In genomic region chr11:20883907-20884306, GRCm38 (mm10) we compare ENCODE assay signal across 24 mouse cellular contexts. TPM values are rescaled to one million over a fixed set of nuclear protein-coding genes. Genes with fewer than 3 reads are reported as not detected.
DNase-seq lines count a peak whose midpoint lies in the region; ATAC-seq lines count a peak whose summit lies in the region.
"Had no signal": no experiment of that assay in that cellular context is flagged by ENCODE, and none has a peak within 500 bp of the region (broad histone marks: within the 10 kb centered on the region; RNA-seq: fewer than 3 reads in every experiment).

No protein-coding gene starts in this region.

- H3K27ac ChIP-seq in kidney, embryonic 14.5 days (ENCODE audit: low read depth, low read length) = no peak overlapping the region
- H3K27ac ChIP-seq in kidney, embryonic 16.5 days (ENCODE audit: low read length) = no peak overlapping the region
- H3K27ac ChIP-seq in kidney, embryonic 15.5 days = no peak overlapping the region
- no peak overlapping the region for H3K27ac ChIP-seq in intestine, embryonic 16.5 days (ENCODE audit: low read length)
- H3K27ac ChIP-seq: embryonic facial prominence, embryonic 13.5 days; embryonic facial prominence, embryonic 15.5 days; forebrain, embryonic 10.5 days; forebrain, embryonic 12.5 days had no signal

- ATAC-seq in kidney, embryonic 14.5 days (ENCODE audit: low FRiP score, low TSS enrichment) = no peak
- no peak for ATAC-seq in kidney, embryonic 16.5 days (ENCODE audit: low FRiP score, low TSS enrichment)
- ATAC-seq in kidney, embryonic 15.5 days (replicated peaks; ENCODE audit: low FRiP score) = 0 out of 2 replicates have a peak, but pooled peaks have one; percentile 25
- ATAC-seq in intestine, embryonic 16.5 days = peak; percentile 59
- ATAC-seq: forebrain, embryonic 14.5 days had no signal

- WGBS in kidney, embryonic 14.5 days = 76% methylated on average over 2 of the region's 2 CpGs
- WGBS in kidney, embryonic 16.5 days = 83% methylated on average over 2 of the region's 2 CpGs
- WGBS in kidney, embryonic 15.5 days = 74% methylated on average over 2 of the region's 2 CpGs
- WGBS in intestine, embryonic 16.5 days = 61% methylated on average over 2 of the region's 2 CpGs

- no peaks in the 10 kb centered on the region for H3K27me3 ChIP-seq in kidney, embryonic 14.5 days (ENCODE audit: control insufficient read depth, insufficient read depth, low read length)
- H3K27me3 ChIP-seq in kidney, embryonic 16.5 days (ENCODE audit: insufficient read depth, low read length) = no peaks in the 10 kb centered on the region
- H3K27me3 ChIP-seq in kidney, embryonic 15.5 days = no peaks in the 10 kb centered on the region
- H3K27me3 ChIP-seq in intestine, embryonic 16.5 days (replicated peaks; ENCODE audit: control insufficient read depth, insufficient read depth, low read length) = no peaks in the 10 kb centered on the region
- H3K27me3 ChIP-seq: embryonic facial prominence, embryonic 13.5 days; forebrain, embryonic 12.5 days had no signal

- peak; percentile 20 for DNase-seq in kidney, adult 11 months
- peak; percentile 26 to 29 for DNase-seq in kidney, adult 8-10 months
- no peak for DNase-seq in kidney, postnatal 4 days
- no peak for DNase-seq in right cerebral cortex, postnatal 14 days
- DNase-seq: adrenal gland, adult 2 months; adrenal gland, postnatal 10 days; adrenal gland, postnatal 25 days; cerebellum, adult 11 months; cerebellum, adult 18-20 months; cerebellum, adult 8-10 months; cerebellum, adult 9-11 months; cerebellum, postnatal 14 days; cerebellum, postnatal 36 days; embryo, embryonic 11 days had no signal

- no peak overlapping the region for H3K9ac ChIP-seq in kidney, embryonic 14.5 days (ENCODE audit: low read depth, low read length)
- no peak overlapping the region for H3K9ac ChIP-seq in kidney, embryonic 16.5 days (replicated peaks; ENCODE audit: low read length)
- H3K9ac ChIP-seq in kidney, embryonic 15.5 days = no peak overlapping the region
- H3K9ac ChIP-seq in intestine, embryonic 16.5 days (ENCODE audit: low read depth, low read length) = no peak overlapping the region
- H3K9ac ChIP-seq: embryonic facial prominence, embryonic 13.5 days; embryonic facial prominence, embryonic 15.5 days; forebrain, embryonic 12.5 days had no signal

- no peaks in the 10 kb centered on the region for H3K9me3 ChIP-seq in kidney, embryonic 14.5 days (ENCODE audit: control insufficient read depth, low read length)
- H3K9me3 ChIP-seq in kidney, embryonic 16.5 days (ENCODE audit: low read length) = peaks cover 4% of the 10 kb centered on the region; the same call in 1 of the 2 replicates
- H3K9me3 ChIP-seq in kidney, embryonic 15.5 days (replicated peaks) = no peaks in the 10 kb centered on the region
- no peaks in the 10 kb centered on the region for H3K9me3 ChIP-seq in intestine, embryonic 16.5 days (ENCODE audit: control insufficient read depth, low read length)
- H3K9me3 ChIP-seq: embryonic facial prominence, embryonic 13.5 days; embryonic facial prominence, embryonic 15.5 days; forebrain, embryonic 10.5 days; forebrain, embryonic 12.5 days had no signal

- no peaks in the 10 kb centered on the region for H3K36me3 ChIP-seq in kidney, embryonic 14.5 days (ENCODE audit: control insufficient read depth, insufficient read depth, low read length)
- H3K36me3 ChIP-seq in kidney, embryonic 16.5 days (ENCODE audit: insufficient read depth, low read length) = no peaks in the 10 kb centered on the region
- no peaks in the 10 kb centered on the region for H3K36me3 ChIP-seq in kidney, embryonic 15.5 days
- H3K36me3 ChIP-seq in intestine, embryonic 16.5 days (ENCODE audit: control insufficient read depth, insufficient read depth, low read length) = no peaks in the 10 kb centered on the region
- H3K36me3 ChIP-seq: embryonic facial prominence, embryonic 13.5 days; embryonic facial prominence, embryonic 15.5 days; forebrain, embryonic 10.5 days; forebrain, embryonic 12.5 days had no signal

- H3K4me3 ChIP-seq in kidney, embryonic 14.5 days (ENCODE audit: low read length) = no peak overlapping the region
- no peak overlapping the region for H3K4me3 ChIP-seq in kidney, embryonic 16.5 days (ENCODE audit: low read length)
- H3K4me3 ChIP-seq in kidney, embryonic 15.5 days (replicated peaks) = no peak overlapping the region
- no peak overlapping the region for H3K4me3 ChIP-seq in intestine, embryonic 16.5 days (ENCODE audit: low read length)
- H3K4me3 ChIP-seq: embryonic facial prominence, embryonic 13.5 days; embryonic facial prominence, embryonic 15.5 days; erythroblast, embryonic 14.5 days; forebrain, embryonic 10.5 days; forebrain, embryonic 12.5 days had no signal

- no peak overlapping the region for H3K4me2 ChIP-seq in kidney, embryonic 14.5 days (replicated peaks; ENCODE audit: low read depth, low read length)
- no peak overlapping the region for H3K4me2 ChIP-seq in kidney, embryonic 16.5 days (replicated peaks; ENCODE audit: low read depth, low read length)
- H3K4me2 ChIP-seq in kidney, embryonic 15.5 days = no peak overlapping the region
- no peak overlapping the region for H3K4me2 ChIP-seq in intestine, embryonic 16.5 days (ENCODE audit: low read depth, low read length)
- H3K4me2 ChIP-seq: embryonic facial prominence, embryonic 13.5 days; embryonic facial prominence, embryonic 15.5 days; forebrain, embryonic 12.5 days had no signal

- H3K4me1 ChIP-seq in kidney, embryonic 14.5 days (ENCODE audit: control insufficient read depth, insufficient read depth, low read length) = no peaks in the 10 kb centered on the region
- H3K4me1 ChIP-seq in kidney, embryonic 16.5 days (ENCODE audit: insufficient read depth, low read length) = no peaks in the 10 kb centered on the region
- peaks cover under 1% of the 10 kb centered on the region; the same call in 1 of the 2 replicates for H3K4me1 ChIP-seq in kidney, embryonic 15.5 days
- no peaks in the 10 kb centered on the region for H3K4me1 ChIP-seq in intestine, embryonic 16.5 days (ENCODE audit: control insufficient read depth, insufficient read depth, low read length)

RNA-seq across cellular contexts. Expression of gene Lgalsl, which starts 53.1 kb away (rescaled TPM):
- polyA plus RNA-seq in kidney, embryonic 14.5 days (2014; fragmentation: Nextera tagmentation; extraction: Ambion mirVana) = 21.1 and 30.6 TPM in 2 replicates
- 29.1 and 33.3 TPM in 2 replicates for polyA plus RNA-seq in kidney, embryonic 16.5 days (2015; fragmentation: Nextera tagmentation; extraction: Ambion mirVana)
- polyA plus RNA-seq in kidney, embryonic 15.5 days (2015; fragmentation: Nextera tagmentation; extraction: Ambion mirVana) = 35.5 and 36.2 TPM in 2 replicates
- polyA plus RNA-seq in intestine, embryonic 16.5 days (2015; fragmentation: Nextera tagmentation; extraction: Ambion mirVana) = 24.0 and 24.3 TPM in 2 replicates

Comparison
In these comparisons a context has a peak if more than half of its experiments do, and no peak if none do; other contexts are left out.
1. DNase-seq: peak in kidney, adult 11 months (single experiment) and kidney, adult 8-10 months (2 of 2); none in kidney, postnatal 4 days (0 of 2) and right cerebral cortex, postnatal 14 days (single experiment).
2. ATAC-seq: peak in kidney, embryonic 15.5 days (single experiment) and intestine, embryonic 16.5 days (single experiment); none in kidney, embryonic 14.5 days (single experiment) and kidney, embryonic 16.5 days (single experiment).